Mouse (Mus musculus): Measurements from ENCODE around the gene Fbxl2.

DNA sequence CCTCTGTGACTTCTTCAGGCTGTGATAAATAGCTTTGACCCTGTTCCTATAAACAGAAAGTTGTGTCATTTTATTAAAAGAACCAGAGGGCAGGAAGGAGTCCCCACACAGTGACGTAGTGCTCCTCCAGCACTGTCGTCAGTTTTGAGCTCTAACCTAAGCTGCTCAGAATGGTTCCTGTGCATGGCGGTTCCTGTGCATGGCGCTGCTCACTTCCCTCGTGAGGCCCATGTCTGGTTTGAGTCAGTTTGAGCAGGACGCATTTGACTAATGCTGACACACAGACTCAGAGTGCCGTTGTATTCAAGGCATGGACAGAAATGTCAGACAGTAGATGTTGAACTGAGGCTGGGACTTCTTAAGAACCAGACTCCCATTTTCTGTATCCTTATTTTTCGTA, 74.4 kb downstream of the Fbxl2 start:
- TF ChIP-seq POLR2A (IDR thresholded peaks at IDR 0.05; ENCODE audit: insufficient read length, low read depth) (no peak), USF1 (IDR thresholded peaks at IDR 0.05; ENCODE audit: low read depth) (no peak), MYOD1 (IDR thresholded peaks at IDR 0.05; ENCODE audit: control insufficient read depth in 1 of 3, insufficient read length in 2 of 3, low read depth in 2 of 3) (no peak), REST (IDR thresholded peaks at IDR 0.05; ENCODE audit: insufficient read depth, insufficient read length) (no peak), POLR2AphosphoS2 (IDR thresholded peaks at IDR 0.05; ENCODE audit: insufficient read length, low read depth) (peak; percentile 61), MAX (IDR thresholded peaks at IDR 0.05; ENCODE audit: low read depth) (no peak), TCF12 (IDR thresholded peaks at IDR 0.05; ENCODE audit: insufficient read depth, poor library complexity, severe bottlenecking) (no peak), MYOG (IDR thresholded peaks at IDR 0.05; ENCODE audit: control insufficient read depth in 1 of 3, insufficient read depth in 1 of 3, insufficient read length in 2 of 3, low read depth in 2 of 3) (no peak), E2F4 (IDR thresholded peaks at IDR 0.05; ENCODE audit: insufficient read depth) (no peak)

Data from myocyte (in vitro differentiated cells).